Mouse (Mus musculus) c-Kit-negative CD71-positive TER-119-positive erythroid progenitor cells, embryonic 14.5 days (primary cell): ENCODE data around the gene Zmynd15.
"Not testable (repeated sequence)": the region's sequence is repeated elsewhere in the genome, so short reads cannot be mapped to it uniquely, and the experiment has no call there.

ENCODE experiments used
- DNase-seq: peaks from one replicate; pipeline ENCODE4 v3.0.0-alpha.2; 2013; ENCODE audit warnings: low read depth, low spot score

Gene Zmynd15

DNA sequence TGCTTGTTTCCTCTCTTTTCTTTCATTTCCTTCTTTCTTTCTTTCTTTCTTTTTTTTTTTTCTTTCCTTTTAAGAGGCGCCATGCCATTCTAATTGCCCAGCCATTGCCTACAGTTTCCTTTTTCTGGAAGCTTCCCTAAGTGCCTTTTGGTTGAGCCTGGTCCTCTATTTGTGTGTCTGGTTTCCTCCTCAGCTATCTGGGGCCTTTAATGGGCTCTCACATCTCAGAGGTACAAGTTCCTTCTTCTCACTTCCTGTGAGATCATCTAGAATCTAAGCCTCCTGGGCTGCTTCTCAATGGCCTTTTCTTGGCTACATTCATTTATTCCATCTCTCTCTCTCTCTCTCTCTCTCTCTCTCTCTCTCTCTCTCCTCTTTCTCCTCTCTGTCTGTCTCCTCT, 11.9 kb upstream of the Zmynd15 start:
- no peak for DNase-seq

DNA sequence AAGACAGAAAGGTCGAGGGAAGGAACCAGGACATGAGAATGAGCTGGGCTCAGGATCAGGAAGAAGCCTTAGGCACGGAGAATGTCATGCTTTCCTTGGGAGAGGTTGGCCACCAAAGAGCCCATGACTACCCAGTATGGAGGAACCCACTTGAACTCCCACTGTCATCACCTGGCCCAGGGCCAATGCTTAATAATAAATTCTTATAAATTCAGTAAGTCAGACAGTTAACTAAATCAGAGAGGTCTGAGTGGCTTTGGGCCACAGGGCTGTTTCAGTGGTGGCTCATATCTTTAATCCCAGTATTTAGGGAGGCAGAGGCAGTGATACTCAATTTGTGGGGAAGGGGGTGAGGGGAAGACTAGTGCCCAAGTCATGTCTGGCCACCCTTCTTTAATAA, 8.3 kb upstream of the Zmynd15 start:
- DNase-seq = no peak

DNA sequence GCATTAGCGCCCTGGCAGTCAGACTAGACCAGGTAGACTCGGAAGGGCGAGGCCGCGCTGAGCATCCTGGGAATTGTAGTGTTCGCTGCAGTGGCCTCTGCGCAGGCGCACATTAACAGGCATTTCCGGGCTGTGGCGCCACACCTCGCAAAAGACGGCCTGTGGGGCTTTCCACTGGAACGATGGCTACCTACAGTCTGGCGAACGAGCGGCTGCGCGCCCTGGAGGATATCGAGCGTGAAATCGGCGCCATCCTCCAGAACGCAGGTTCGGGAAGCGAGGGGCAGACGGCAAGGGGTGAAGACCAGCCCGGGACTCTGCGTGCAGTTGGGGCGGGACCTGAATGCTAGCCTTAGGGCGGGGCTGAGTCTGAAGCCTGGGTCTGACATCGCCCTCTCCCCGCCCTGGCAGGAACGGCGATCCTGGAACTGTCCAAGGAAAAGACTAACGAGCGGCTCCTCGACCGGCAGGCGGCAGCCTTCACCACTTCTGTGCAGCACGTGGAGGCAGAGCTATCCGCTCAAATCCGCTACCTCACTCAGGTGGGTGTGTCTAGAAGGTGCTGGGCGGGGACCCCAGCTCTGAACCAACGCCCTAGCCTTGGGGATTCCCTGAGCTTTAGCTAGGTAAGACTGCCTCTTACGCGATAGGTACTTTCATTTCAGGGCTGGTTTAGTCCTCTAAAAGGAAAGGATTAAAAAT, 7.3 kb upstream of the Zmynd15 start, which contains the start of gene Med11:
Med11 (plus strand) TSS at position 123 of the 702 bp plus-strand sequence.
- DNase-seq = peak; percentile 90

DNA sequence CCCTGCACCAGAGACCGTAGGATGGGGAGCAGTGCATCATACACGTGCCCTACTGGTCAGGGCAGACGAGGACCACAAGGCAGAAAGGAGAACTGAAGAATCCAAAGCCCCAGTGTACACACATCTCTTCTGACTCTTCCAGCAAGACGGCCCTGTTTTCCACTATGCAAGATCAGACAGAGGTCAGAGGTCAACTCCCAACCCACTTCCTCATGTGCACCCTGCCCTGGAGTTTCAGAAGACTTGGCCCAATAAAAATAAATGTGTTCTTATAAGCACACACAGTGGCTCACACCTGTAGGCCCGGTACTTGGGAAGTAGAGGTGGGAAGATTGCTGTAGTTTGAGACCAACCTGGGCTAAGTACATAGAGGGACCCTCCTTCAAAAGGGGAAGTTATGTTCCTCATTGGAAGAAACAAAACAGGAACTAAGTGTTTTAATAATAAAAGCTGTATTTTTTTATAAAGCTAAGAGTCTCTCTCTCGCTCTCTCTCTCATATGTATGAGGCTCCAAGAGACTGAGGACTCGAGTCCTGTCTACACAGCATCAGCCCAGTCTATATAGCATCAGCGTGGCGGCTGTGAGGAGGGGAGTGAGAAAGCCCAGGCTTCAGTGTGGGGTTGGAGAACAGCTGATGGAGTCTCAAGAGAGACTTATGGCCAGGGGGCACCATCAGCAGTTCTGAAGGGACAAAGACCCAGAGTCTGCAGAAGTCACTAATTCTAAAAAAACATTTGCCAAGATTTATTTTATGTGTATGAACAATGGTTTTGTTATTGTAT, 5.8 kb upstream of the Zmynd15 start:
- DNase-seq = no peak

DNA sequence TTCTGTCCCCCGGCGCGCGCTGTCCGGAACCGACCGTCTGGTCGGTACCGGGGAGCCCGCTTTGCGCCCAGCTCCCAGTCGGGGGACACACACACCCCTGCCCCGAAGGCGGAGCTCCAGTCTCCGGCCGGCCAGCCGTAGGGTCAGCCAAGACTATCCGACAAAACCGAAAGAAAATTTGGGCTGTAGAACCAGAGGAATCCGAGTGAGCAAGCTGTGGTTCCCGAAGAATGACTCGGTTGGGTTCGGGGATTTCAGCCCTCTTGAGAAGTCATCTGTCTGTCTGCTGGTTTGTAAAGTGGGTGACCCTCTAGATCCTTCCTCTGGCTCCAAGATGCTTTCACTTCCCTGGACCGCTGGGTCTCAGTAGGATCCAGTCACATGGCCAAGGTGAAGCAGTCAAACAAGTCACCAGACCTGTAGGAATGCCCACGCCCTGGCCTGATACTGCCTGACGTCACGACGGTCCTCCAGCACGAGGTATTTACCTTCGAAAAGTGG, 418 bp downstream of the Zmynd15 start, which contains the start of gene Cxcl16:
Cxcl16 (minus strand) TSS at position 384 of the 501 bp plus-strand sequence.
- DNase-seq = no peak

DNA sequence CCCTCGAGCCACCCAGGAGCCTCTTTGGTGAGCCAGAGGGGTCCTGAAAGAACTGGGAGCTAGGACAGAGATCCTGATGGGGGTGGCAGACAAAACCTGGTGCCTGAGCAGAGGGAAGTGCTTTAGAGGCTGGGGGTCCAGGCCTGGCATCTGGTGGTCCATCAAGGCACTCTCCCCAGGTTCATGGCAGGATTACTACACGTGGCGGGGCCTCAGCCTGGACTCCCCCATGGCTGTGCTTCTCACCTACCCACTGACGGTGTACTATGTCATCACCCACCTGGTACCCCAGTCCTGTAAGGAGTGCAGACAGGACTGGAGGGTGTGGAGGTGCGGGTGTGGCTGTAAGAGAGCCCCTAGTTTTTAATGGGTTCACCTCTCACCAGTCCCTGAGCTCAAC, 4.7 kb downstream of the Zmynd15 start:
- no peak for DNase-seq

DNA sequence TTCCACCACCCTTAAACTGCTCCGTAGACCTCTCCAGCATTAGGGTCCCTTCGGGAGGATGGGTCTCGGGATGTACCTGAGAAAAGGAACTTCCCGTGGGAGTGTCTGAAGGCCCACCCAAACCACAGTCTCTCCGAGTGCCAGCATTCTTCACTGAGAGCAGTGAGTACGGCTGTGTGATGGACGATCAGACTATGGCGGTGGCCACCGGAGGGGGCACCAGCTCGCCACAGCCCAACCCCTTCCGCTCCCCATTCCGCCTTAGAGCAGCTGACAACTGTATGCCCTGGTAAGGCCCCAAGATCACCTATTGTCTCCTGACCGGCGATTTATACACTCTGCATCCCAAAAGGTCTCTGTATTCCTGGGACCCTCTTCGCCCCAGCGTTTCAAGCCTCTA, 6.0 kb downstream of the Zmynd15 start:
- no peak for DNase-seq

DNA sequence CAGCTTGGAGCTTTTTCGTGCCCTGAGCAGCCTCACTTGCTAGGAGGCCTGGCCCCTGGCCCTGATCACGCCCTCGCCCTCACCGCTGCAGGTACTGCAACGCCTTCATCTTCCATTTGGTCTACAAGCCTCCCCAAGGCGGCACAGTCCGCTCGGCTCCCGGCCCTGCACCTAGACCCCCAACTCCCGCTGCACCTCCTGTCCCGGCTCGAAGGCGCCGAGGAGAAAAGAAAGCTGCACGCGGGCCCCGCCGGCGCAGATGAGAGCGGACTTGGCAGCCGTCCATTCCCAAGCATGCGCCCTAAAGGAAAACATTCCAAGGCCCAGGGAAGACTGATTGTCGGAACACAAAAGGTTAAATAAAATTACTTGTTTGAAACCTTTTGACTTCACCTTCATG, 6.6 kb downstream of the Zmynd15 start:
- no peak for DNase-seq

DNA sequence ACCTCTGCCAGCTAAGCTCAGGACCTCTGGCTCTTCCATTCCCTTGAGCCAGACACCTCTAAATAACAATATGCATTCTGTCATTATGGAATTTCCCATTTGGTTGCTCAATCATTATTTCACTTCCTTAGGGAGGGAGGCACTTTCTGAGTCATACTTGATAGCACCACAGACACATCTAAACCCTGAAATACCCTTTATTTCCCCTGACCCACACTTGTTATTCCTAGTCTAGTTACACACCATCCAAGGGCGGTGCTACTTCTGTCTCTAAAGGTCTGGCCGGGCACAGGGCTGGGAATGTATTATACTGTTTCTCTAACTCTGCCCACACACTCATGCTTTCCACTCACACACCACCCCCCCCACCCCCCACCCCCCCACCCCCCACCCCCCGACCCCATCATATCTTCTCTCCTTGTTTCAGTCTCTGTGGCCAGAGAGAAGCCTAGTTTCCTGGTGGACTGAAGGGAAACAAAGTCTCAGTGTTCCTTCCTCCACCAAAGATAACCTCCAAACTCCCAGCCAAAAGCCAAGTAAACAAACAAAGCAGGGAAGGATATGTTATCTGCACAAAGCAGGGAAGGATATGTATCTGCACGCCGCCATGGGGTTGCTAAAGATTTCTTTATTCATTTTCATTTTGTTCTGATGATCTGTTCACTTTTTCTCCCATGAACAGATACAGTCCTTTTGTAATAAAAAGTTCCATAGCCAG, 8.8 kb downstream of the Zmynd15 start:
- DNase-seq = no peak

DNA sequence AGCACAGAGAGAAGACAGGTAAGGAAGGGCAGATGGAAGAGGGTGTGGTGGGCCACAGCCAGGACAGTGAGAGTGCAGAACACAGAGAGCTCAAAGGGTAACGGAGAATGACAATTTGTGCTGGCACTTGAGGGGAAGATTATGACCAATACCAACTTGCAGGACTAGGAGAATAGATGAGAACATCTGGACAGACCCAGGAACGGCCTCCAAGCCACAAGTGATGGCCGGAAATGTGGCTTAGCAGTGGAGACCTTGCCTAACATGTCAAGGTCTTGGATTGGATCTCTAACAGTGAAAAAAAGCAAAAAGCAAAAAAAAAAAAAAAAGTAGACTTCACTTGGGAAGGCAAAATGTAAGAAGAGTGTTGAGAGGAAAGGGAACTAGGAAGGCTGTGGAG, 10.5 kb downstream of the Zmynd15 start:
- no peak for DNase-seq

DNA sequence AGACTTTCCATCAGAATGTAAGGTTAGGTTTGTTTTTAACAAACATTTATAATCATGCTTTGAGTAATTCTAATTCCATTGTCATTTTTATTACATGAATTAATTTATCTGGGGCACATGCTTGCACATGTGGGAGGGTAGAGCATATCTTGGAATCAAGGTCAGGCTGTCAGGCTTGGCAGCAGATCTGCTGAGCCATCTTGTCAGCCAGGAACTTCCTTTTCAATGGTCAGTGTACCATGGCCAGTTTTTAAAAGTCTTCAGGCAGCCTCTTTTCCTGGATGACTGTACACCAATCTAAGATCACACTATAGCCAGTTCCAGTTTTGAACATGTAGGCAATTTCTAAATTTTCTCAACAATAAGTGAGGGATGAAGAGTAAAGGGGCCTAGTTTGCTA, 13.5 kb downstream of the Zmynd15 start:
- DNase-seq = no peak

DNA sequence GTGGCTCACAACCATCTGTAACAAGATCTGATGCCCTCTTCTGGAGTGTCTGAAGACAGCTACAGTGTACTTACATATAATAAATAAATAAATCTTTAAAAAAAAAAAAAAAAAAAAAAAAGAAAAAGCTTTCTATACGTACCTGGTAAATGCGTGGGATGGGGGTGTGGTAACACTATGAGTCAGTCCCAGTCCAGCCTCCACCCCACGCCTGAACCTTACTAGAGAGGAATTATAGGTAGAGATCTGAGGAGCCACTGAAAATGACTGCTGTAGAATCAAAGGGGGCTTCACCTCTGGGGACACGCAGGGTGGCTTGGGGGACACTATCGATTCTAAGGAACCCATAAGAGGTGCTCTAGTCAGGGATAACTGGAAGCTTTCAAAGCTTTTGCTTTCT, 14.1 kb downstream of the Zmynd15 start:
- not testable (repeated sequence) for DNase-seq

DNA sequence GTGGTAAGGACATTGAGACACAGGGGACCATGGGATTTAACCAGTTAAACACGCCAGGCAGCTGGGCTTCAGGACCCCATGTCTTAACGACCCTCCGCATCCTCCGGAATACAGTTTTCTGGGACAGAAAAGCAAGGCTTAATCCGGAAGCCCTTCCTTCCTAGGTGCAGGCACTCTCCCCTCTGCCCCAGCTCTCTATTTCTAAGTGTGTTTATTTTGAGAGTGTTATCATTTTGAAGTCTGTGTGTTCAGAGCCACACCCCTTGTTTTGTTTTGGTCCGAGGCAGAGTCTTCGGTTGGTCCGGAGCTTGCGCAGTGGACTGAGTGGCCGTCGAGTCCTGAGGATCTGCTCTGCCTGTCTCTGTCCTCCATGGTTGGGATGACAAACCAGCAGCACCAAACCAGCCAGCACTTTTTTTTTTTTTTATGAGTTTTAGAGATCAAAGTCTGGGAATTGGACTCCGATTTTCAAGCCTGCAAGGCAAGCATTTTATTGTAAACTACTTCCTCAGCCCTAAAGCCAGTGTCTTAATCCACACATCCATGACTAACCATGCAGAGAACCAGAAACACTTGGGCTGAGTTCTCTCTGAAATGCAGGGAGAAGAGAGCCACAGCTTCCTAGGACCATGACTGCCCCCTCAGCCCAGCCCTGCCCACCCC, 15.8 kb downstream of the Zmynd15 start:
- no peak for DNase-seq

DNA sequence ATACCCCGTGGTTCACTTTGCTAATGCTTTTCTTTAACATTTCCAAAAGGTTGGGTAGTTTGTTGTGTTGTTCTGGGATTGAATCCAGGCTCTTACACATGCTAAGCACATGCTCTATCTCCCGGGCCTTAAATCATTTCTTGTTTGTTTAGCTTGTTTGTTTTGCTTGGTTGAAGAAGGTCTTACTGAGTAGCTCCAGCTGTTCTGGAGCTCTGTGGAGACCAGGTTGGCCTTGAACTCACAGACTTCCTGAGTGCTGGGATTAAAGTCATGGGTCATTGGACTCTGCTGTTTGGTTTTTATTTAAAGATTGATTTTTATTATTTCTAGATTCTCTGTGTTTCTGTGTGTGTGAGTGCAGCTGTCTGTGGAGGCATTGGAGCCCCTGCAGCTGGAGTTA, 26.3 kb downstream of the Zmynd15 start:
- no peak for DNase-seq

DNA sequence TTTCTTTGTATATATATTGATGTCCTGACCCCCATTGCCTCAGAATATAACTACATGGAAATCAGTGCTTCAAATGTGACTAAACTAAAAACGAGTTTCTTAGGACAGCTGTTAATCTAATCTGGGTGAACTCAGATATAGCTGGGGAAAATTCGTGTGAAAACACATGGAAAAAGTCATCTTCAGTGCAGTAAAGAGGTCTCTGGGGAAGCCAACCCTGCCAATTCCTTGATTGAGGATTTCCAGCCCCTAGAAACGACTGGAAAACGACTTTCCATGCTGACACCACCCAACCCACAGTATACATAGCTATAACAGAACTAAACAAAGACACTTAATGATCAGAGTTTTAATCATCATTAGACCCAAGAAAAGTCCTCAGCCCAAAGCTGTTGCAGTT, 28.6 kb downstream of the Zmynd15 start:
- DNase-seq = no peak

DNA sequence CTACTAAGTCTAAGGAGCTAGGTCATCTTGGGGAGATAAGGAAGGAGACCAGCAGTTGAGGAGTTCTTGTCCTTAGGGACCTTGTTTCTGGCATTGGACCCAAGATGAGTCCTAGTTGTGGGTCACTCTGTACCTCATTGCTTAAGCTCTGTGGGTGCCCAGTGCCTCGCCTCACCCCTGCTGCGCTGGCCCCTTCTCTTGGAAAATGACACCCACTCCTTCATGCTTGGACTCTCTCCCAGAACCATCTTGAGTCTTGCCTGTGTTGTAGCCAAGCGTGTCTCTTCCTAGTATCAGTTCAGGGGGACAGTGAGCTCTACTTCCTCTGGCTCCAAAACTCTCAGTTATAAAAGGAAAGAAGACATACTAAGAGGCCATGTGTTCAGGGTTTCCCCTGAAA, 29.9 kb downstream of the Zmynd15 start:
- DNase-seq = no peak

DNA sequence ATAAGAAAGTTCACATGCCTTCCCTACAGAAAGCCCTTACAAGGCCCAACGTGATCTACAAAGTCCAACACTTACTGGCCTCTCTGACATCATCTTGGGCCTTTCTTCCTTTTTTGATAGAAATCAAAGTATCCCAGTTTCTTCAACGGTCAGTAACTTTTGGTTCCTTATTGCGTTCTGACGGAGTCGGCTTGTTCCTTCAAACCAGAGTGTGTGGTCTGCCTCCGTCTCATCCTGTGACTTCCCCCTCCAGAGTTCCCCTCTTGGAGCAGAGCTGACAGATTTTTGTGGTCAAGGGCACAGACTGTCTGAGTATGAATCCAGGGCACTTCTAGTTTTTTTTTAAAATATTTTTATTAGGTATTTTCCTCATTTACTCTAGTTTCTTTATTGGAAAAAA, 30.5 kb downstream of the Zmynd15 start:
- DNase-seq = no peak

DNA sequence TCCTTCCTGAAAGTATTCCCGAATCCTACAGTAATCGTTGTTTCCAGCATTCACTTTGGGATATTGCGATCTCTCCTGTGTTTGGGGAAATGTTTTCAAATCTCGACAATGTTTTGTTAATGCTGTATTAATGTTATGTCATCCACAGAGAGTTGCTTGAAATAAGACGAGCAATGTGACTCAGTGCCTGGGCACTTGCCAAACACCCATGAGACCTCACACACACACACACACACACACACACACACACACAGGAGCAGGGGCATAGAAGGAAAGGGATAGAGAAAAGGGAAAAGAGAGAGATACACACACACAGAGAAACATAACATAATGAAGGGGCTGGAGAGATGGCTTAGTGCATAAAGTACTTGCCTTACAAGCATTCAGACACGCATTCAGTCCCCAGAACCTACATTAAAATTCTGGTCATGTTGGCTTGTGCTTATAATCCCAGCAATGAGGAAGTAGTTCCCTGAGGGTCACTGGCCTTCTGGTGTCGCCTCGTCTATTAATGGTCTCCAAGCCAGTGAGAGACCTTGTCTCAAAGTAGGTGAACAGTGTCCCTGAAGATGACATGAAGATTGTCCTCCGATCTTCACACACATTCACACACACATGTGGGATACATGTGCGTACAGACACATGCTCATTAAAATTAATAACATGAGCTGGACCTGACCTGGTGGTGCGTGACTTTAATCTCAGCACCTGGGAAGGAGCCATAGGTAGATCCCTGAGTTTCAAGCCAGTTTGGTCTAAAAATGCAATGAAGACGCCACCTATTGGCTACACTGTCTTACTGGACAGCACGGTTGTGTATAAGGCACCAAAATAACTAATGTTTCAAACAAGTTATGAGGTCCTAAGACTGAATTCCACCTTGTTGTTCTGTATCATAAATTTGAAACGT, 40.6 kb downstream of the Zmynd15 start:
- no peak for DNase-seq

DNA sequence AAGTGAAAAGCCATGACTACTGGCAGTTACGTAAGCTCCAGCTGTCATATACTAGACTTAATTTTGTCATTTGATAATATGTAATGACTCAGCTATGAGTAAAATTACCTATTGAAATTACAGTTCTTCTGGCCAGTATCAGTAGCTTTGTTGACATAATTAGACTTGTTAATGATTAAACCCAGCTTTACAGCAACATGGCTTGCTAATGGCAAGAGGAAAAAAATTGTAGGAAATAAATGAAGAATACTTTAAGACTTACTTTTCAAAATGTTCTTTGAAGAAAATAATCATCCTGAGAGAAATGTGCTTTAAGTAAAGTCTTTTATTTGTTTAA, 41.2 kb downstream of the Zmynd15 start:
- DNase-seq = no peak

DNA sequence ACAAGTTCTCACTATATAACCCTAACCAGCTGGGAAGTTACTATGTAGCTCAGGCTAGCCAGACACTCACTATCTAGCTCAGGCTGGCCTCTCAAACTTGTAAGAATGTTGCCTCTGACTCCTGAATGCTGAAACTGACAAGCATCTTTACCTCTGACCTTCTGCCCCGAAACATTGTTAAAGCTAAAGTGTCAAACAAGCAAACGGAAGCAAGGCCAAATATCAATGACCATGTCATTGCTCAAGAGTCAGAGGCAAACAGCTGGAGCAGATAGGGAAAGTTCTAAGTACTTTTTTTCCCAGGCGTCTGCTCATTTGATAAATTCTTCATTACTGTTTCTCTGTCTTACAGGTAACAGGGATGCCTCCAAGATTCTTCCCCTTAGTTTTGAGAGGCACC, 42.8 kb downstream of the Zmynd15 start:
- DNase-seq = no peak

DNA sequence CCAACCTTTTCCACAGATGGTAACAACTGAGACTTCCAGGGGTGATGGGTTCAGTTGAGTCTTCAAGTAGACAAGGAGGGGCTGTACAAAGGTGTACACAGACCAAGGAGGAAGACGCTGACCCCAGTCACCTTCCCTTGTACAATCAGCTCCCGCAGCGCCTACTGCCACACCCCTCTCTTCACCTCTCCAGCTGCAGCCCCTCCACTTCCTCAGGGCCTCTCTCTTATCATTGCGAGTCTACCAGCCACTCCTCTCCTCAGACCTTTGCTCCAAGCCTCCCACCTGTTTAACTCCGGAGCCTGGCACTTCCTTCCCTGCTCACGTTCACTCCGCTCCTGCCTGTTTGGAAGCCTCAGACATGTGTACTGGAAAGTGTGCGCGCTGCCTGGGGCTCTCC, 45.7 kb downstream of the Zmynd15 start, which contains the start of gene Tm4sf5:
Tm4sf5 (plus strand) TSS at position 275 of the 400 bp plus-strand sequence.
- no peak for DNase-seq
